Mouse (Mus musculus): ENCODE data around the gene Lrrc8e. TPM values are rescaled to one million over a fixed set of nuclear protein-coding genes. Genes with fewer than 3 reads are reported as not detected.

Lrrc8e gene
- not detected for total RNA-seq (2021)

DNA sequence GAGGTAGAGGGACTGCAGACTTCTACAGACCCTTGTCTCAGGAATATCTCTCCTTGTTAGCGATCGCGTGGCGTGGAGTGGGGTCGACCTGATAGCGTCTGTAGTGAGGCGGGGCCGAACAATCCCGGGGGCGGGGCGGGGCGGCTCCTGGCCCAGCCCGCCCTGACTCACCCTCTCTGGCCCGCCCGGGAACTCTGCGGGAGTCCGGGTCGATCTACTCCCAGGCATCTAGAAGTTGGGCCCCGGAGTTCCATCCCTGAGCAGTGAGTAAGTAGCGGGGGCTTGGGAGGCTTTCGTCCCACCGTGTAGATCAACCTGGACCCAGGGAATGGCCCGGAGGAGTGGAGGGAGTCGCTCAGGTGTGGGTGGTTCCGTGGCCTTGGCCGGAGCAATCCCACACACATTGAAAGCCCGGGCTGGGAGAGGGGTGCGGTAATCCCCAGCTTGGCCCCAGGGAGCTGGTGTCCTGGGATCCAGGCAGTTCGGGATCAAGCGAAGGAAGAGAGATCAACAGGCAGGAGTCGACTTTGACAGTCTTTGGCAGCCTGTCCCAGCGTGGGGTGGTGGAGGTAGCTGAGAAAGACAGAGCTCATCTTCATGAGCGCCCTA, at the start of gene Lrrc8e:
TSS of gene Lrrc8e (plus strand) at position 89 of the 609 bp plus-strand sequence.
- intact Hi-C loops (cut with DNase I): no loop called here
- no peak for DNase-seq (ENCODE audit: low spot score in 2 of 2)

DNA sequence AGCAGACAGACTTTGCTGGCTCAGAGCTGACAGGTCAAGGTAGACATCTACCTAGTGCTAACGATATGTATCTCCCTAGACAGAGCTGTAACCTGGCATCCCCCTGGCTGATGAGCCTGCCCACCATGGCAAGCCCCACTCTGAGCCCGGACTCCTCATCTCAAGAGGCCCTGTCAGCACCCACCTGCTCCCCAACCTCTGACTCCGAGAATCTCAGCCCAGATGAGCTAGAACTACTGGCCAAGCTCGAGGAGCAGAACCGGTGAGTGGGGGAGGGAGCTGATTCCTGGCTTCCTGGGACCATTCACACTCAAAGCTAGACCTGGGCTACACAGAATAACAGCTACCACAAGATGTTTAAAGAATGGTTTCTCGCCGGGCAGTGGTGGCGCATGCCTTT, 43.2 kb upstream of the Lrrc8e start:
- DNase-seq (ENCODE audit: low spot score in 2 of 2): no peak
- intact Hi-C loops (cut with DNase I): no loop called here

DNA sequence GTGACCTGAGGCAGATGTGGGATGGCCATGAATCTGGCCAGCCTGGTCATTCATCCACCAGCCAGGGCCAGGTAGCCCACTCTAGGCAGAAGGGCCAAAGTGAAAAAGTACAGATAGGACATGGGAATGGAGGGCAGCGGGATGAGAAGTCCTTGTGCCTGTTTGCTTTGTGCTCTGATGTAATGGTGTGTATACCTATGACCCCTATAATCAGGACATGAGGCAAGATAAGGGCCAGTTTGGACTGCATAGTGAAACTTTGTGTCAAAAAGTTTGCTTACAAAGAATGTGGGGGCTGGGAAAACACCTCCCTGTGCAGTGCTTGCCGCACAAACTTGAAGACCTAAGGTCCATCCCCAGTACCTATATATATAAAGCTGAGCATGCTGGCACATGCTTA, 40.5 kb upstream of the Lrrc8e start:
- intact Hi-C loops (cut with DNase I): no loop called here
- DNase-seq (ENCODE audit: low spot score in 2 of 2): no peak

DNA sequence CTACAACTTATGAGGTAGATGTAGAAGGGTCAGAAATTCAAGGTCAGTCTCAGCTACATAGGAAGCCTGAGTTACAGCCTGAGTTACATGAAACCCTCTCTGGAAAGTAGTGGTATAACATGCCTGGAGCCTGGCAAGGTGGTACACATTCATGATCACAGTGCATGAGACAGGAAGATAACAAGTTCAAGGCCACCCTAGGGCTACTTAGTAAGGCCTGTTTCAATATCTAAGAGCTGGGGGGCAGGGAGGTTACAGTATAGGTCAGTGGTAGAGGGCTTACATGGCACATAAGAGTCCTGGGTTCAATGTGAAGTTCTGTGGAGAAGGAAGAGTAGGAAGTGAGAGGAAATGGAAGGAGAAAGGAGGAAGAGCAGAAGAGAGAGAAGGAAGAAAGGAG, 38.0 kb upstream of the Lrrc8e start:
- intact Hi-C loops (cut with DNase I): no loop called here
- no peak for DNase-seq (ENCODE audit: low spot score in 2 of 2)

DNA sequence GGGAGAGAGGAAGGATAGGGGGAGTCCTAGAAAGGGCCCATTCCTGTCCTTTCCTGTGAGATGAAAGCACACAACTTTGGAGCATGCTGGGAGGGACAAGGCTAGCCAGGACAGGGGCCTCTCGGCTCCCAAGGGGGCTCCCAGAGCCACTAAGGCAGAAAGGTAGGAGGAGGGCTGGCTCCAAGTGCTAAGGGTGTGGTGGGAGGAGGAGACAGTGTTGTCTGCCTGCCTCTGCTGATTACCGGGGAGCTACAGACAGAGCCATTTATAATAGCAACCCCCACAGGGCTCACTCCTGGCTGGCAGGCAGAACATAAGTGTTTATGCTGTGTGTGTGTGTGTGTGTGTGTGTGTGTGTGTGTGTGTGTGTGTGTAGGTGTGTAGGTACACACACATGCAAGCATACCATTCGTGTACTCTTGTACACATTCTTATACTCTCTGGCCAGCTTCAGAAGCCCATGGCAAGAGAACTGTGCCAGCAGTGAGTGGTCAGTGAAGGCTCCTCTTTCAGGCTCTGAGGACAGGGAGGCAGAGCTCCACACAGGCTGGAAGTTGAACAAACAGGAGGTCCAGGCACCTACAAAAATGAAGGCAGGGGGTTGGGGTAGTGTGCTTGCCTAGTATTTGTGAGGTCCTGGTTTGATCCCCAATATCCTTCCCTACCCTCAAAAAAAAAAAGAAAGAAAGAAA, 37.5 kb upstream of the Lrrc8e start:
- intact Hi-C loops (cut with DNase I): no loop called here

DNA sequence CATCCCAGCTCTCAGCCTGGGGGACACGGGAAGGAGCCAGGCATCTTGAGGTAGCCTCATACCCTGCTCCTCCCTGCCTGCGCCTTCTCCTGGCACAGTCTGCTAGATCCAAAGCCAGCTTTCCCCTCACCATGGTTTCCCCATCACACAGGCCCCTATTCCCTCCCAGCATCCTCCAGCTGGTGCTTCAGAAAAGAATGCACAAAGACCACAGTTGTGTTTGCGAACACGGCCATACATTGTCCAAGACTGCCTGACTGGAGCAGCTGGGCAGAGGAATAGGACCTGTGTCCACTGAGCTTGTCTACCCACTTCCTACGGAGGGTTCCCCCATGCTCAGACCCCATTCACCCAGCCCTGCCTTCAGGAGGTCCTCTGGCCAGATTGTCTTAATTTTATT, 34.3 kb upstream of the Lrrc8e start:
- DNase-seq (ENCODE audit: low spot score in 2 of 2): peak in 1 of 2 experiments; percentile 63
- intact Hi-C loops (cut with DNase I): loop anchor here (1.0 kb wide), 1 partner anchor 46 kb away; the partner anchor contains the start of genes Gm49320 and Map2k7

More for the DNA sequence above, 37.5 kb upstream of the Lrrc8e start:
- no peak for DNase-seq (ENCODE audit: low spot score in 2 of 2)

DNA sequence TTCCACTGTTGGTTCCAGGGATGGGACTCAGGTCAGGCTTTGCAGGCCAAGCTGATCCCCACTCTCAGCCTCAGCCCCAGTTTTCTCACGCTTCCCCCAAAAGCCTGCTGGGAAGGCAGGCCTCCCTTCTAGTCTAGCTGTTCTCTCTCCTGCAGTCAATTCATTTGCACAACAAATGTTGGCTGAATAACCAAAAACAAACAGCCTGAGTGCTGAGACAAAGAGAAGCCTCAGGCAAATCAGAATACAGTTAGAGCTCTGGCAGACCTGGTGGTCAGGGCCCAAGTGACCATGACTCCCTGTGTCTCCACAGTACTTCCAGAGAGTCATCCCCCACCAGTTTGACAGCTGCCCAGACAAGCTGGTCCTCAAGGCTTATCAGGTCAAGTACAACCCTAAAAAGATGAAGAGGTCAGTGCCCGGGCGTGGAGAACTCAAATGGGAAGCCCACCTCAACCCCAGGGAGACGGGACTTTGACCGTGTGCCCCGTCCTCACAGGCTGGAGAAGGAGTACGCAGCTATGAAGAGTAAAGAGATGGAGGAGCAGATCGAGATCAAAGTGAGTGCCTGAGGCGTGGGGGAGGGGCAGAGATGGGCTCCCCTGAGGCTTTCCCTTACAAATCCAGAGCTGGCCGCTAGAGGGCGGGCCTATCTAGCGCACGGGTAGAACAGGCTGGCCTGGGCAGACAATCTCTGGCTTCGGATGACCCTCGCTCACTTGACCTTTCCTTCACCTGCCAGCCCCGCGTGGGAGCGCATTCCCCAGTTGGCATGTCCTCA, 33.6 kb upstream of the Lrrc8e start:
- intact Hi-C loops (cut with DNase I): loop anchor here (1.0 kb wide), 1 partner anchor 45 kb away; the partner anchor contains the start of genes Gm49320 and Map2k7
- peak; percentile 89 to 91 for DNase-seq (ENCODE audit: low spot score in 2 of 2)

DNA sequence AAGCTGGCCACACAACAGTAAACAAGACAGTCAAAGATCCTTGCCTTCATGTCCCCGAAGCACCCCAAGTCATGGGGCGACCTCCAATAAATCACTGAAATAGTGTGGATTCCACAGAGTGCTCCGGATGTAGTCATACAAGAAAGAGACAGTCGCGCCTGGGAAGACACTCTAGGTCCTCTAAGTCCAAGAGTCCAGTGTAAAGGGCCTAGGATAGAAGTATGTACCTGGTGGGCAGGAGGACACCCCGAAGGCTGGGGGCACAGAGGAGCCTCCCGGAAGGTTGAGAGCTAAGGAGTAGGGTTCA, 33.1 kb upstream of the Lrrc8e start:
- intact Hi-C loops (cut with DNase I): no loop called here

DNA sequence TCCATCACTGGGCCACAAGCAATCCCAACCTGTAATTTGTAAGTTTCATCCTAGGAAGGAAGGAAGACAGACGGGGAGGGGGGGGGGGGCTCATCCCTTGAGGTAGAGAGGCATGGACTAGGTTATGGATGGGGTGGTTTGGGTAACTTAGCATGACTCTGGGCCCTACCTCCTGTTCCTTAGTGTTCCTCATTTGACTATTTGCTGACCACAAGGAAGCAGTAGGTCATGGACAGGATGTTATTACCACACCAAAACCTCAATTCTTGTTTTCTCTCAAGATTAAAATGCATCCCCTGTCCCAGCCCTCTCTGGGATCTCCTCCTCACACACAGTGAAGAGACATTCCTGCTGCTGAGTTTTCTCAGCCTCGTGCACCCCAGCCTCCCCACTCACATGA, 25.3 kb upstream of the Lrrc8e start:
- no peak for DNase-seq (ENCODE audit: low spot score in 2 of 2)
- intact Hi-C loops (cut with DNase I): no loop called here

More for the DNA sequence above, 33.1 kb upstream of the Lrrc8e start:
- no peak for DNase-seq (ENCODE audit: low spot score in 2 of 2)

DNA sequence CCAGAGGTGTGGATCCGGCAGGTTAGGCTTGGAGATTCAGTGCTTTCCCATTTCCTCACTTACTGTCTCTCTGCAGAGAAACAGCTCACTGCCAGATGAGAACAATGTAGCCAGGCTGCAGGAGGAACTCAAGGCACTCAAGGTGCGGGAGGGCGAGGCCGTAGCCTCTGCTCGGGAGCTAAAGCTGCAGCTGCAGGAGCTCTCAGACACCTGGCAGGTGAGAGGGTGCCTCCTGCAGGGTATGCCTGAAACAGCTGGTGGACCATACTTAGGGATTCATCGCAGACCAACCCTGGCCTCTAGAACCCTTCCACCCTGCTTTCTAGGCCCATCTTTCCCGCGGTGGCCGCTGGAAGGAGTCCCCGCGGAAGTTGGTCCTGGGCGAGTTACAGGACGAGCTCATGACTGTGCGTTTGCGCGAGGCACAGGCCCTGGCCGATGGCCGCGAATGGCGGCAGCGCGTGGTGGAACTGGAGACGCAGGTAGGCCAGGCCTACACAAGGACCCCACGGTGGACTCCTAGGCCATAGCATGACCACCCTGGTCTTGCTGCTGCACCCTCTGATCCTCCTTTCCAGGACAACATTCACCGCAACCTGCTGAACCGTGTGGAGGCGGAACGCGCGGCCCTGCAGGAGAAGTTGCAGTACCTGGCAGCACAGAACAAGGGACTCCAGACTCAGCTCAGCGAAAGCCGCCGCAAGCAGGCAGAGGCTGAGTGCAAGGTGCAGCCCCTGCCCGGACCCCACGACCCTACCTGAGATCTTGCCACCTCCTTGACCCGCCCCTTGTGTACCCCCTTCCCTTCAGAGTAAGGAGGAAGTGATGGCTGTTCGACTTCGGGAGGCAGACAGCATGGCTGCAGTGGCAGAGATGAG, 21.1 kb upstream of the Lrrc8e start:
- intact Hi-C loops (cut with DNase I): no loop called here
- no peak for DNase-seq (ENCODE audit: low spot score in 2 of 2)

DNA sequence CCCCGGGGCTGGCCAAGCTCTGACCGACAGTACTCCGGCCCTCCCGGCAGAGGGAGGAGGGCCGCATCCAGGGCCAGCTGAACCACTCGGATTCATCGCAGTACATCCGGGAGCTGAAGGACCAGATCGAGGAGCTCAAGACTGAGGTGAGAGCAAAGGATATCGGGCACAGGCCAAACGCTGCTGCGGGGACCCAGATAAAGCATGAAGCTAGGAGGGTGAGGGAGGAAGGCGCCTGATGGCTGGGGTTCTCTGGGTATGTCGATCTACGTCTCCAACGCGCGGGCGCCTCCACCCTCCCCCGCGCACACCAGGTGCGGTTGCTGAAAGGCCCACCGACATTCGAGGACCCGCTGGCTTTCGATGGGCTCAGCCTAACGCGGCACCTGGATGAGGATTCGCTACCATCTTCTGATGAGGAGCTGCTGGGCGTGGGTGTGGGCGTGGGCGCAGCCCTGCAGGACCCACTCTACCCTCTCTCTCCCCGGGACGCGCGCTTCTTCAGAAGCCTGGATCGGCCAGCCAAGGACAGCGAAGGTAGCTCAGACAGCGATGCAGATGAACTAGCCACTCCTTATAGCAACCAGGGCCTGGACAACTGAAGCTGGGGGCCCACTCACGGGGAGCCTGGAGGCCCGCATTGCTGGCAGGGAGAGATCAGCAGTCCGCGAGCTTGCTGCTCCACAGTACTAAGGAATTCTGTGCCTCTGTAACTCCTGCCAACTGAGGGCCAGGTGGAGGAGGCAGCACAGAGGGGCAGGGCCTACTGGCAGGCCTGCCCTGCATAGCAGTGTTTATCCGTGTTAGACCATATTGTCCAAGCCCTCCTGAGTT, 20.2 kb upstream of the Lrrc8e start:
- intact Hi-C loops (cut with DNase I): no loop called here

DNA sequence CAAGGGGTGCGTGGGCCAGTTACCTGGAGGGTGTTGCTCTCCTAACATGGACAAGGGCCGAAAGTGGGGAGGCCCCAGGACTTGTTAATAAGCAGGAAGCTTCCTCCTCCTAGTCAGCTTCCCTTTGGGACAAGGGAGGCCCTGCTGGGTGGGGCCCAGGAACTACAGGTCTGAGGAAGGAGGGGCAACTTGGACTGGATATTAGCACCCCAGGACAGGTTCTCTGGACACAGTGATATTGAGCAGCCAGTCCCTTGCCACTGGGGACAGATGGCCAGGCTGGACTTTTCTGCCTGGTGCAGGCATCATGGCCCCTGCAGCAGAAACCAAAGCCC, 19.6 kb upstream of the Lrrc8e start:
- intact Hi-C loops (cut with DNase I): no loop called here
- no peak for DNase-seq (ENCODE audit: low spot score in 2 of 2)

More for the DNA sequence above, 20.2 kb upstream of the Lrrc8e start:
- DNase-seq (ENCODE audit: low spot score in 2 of 2): peak in 1 of 2 experiments; percentile 48

DNA sequence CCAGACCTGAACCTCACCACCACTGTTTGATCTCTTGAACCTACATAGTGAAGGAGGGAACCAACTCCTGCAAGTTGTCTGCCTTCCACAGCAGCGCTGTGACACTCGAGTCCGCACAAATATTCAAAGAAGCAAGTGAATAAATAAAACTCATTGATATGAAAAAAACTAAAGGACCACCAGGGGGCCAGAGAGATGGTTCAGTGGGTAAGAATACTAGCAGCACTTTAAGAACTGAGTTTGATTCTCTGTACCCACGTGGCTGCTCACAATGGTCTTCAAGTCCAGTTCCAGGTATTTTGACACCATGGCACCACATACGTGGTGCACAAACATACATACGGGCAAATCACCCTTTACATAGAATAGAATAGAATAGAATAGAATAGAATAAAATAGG, 15.5 kb upstream of the Lrrc8e start:
- intact Hi-C loops (cut with DNase I): no loop called here
- DNase-seq (ENCODE audit: low spot score in 2 of 2): no peak

DNA sequence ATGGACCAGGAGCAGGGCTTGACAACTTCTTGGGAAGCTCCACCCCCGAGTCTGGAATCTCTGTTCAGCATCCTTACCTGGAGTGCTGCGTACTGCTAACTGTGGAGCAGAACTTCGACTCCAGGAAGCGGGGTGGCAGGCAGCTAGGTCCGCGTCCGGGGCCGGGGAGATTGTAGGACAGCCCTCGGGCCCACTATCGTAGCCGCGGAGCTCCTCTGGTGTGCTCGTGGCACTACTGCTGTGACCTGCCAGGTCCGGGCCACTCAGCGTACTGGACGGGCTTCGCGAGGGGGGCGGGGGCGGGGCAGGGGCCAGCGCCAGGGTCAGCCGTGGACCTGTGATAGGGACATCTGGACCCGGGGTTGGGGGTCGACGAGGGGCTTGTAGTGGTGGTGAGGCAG, 13.8 kb upstream of the Lrrc8e start:
- intact Hi-C loops (cut with DNase I): no loop called here
- DNase-seq (ENCODE audit: low spot score in 2 of 2): no peak

DNA sequence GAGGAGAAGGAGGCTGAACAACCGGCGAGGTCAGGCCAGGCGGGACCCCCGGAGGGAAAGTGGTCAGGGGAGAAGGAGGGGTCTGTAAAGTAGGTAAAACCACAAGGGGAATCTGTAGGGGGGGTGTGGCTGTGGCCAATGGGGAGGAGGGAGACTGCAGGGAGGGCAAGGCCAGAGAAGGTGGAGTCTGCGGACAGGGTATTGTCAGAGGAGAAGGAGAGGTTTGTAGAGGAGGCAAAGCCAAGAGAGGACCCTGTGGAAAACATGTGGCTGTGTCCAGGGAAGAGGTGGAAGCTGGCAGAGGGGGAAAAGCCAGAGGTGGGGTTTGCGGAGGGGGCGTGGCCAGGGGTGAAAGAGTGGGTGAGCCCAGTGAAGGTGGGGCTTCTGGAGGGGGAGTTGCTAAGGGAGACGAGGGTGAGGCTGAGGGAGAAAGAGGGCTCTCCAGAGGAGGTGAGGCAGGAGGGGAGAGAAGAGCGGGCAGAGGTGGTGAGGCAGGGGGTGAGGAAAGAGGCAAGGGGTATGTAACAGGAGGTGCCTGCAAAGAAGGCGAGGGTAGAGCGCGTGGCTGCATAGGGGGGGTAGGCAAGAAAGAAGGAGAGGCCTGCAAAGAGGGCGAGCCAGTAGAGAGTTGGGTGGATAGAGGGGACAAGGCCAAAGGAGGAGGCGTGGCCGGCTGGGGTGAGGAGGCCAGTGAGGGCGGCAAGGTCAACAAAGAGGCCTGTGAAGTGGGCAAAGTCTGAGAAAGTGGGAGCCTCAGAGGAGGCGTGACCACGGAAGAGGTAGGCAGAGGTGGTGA, 13.2 kb upstream of the Lrrc8e start:
- DNase-seq (ENCODE audit: low spot score in 2 of 2): peak in 1 of 2 experiments; percentile 24
- intact Hi-C loops (cut with DNase I): no loop called here

DNA sequence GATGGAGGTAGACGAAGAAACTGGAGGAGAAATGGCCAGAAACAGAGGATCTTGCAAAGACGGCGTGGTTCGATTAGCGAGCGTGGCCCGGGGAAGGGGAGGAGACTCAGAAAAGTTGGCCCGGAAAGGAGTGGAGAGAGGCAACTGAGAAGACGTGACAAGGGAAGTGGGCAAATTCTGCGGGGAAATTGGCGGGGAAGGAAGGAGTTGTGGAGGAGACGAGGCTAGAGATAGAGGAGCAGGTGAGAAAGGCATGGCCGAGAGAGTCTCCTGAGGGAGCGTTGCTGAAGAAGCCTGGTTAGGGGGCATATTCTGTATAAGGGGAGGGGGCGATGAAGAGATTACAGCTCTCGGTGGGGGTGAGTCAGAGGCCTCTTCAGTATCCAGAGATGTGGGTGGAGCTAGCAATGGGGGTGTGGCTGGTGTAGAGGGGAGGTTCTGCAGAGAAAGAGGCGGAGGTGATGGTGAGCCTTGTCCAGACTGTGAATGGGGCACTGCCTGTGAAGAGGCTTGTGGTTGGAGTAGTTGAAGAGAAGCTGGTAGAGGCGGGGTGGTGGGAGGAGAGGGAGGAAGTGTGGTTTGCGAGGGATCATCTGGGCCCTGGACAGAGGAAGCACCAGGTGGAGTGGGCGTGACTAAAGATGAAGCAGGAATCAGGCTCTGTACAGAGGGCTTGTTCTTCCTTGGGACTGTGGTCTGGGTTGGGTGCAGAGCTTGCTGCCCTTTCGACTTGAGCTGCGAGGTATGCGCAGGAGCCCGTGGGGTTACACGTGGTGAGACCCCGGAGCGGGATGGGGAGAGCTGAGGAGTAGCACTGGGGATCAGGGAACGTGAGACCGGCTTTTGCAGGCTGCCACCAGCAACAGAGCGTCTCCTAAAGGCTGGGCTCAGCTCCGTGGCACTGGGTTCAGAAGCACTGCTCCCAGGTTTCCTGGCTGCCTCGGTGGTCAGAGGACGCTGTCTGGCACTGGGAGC, 12.3 kb upstream of the Lrrc8e start:
- intact Hi-C loops (cut with DNase I): no loop called here
- peak in 1 of 2 experiments; percentile 31 for DNase-seq (ENCODE audit: low spot score in 2 of 2)

DNA sequence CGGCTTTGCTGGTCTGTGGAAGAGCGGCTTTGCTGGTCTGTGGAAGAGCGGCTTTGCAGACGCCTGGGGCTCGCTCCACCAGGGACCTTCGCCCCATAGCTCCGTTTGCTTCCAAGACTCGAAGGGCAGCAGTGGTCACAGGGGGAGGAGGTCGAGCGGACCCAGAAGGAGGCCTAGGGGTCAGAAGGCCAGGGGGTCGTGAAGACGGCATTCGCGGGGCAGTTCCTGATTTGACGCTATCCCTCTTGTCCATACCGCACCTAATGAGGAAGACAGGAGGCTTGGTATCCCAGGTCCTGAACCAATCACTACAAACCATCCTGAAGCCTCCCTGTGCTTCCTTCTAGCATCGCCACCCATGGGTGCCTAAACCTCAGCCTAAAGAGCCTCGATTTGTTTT, 10.3 kb upstream of the Lrrc8e start:
- intact Hi-C loops (cut with DNase I): loop anchor here (2.0 to 5.0 kb wide), 2 partner anchors 23 to 41 kb away; partner anchors contain the start of genes Ctxn1, Gm49320 and Map2k7
- DNase-seq (ENCODE audit: low spot score in 2 of 2): no peak
